Mouse (Mus musculus) thymus, adult 2 months (tissue): ENCODE results near the gene Btbd2.

ENCODE experiments used
- CTCF ChIP-seq: fragments of 200-500 bp; IDR thresholded peaks from 2 replicates; pipeline ENCODE4 v1.5.1; 2012; ENCODE audit warnings: mild to moderate bottlenecking, control low read depth, low read length, moderate library complexity, borderline replicate concordance; ENCODE audit not compliant: control insufficient read depth, poor library complexity, insufficient read depth; ENCODE audit errors: extremely low read depth
- POLR2A ChIP-seq: fragments of 200-500 bp; IDR thresholded peaks from 2 replicates; pipeline ENCODE4 v1.6.1; 2012; ENCODE audit warnings: mild to moderate bottlenecking, low read length, control low read depth, moderate library complexity; ENCODE audit not compliant: control insufficient read depth, poor library complexity, insufficient read depth; ENCODE audit errors: extremely low read depth

- TF ChIP-seq CTCF (no peak), POLR2A (no peak)
Measured at GRCm38 (mm10) chr10:80683647-80684046, 26.8 kb upstream of the Btbd2 start.
